Mouse (Mus musculus): ENCODE results near the gene Rasl12. TPM values are rescaled to one million over a fixed set of nuclear protein-coding genes. Genes with fewer than 3 reads are reported as not detected.

The Rasl12 gene
- polyA plus RNA-seq, 2 experiments, result 9.1 to 9.6 TPM

- DNase-seq (ENCODE audit: low spot score) (no peak), ATAC-seq (ENCODE audit: low FRiP score, low read depth) (no peak)
- H3K9ac ChIP-seq (ENCODE audit: low read depth, low read length, severe bottlenecking), result no peak overlapping the region
- no peaks in the 10 kb centered on the region for H3K36me3 ChIP-seq (ENCODE audit: control insufficient read depth, insufficient read depth, low read length)
- no peaks in the 10 kb centered on the region for H3K27me3 ChIP-seq (ENCODE audit: control insufficient read depth, insufficient read depth, low read length)
- no peak for TF ChIP-seq POLR2A (IDR thresholded peaks at IDR 0.05; ENCODE audit: borderline replicate concordance, extremely low read depth, insufficient read depth, insufficient read length)
- H3K27ac ChIP-seq (replicated peaks; ENCODE audit: low read depth, low read length), result no peak overlapping the region
- no peaks in the 10 kb centered on the region for H3K4me1 ChIP-seq (ENCODE audit: control insufficient read depth, insufficient read depth, low read length)
- H3K4me2 ChIP-seq (replicated peaks; ENCODE audit: low read depth, low read length, severe bottlenecking), result no peak overlapping the region
- no peaks in the 10 kb centered on the region for H3K9me3 ChIP-seq (ENCODE audit: control insufficient read depth, low read length)
- H3K4me3 ChIP-seq (replicated peaks; ENCODE audit: low read length), result no peak overlapping the region
Measured at GRCm38 (mm10) chr9:65430401-65430800, 32.1 kb downstream of the Rasl12 start.

- ATAC-seq (ENCODE audit: low FRiP score, low read depth) (no peak), DNase-seq (ENCODE audit: low spot score) (no peak)
- Histone ChIP-seq H3K4me1 (ENCODE audit: control insufficient read depth, insufficient read depth, low read length) (no peaks in the 10 kb centered on the region), H3K27ac (replicated peaks; ENCODE audit: low read depth, low read length) (no peak overlapping the region), H3K4me2 (replicated peaks; ENCODE audit: low read depth, low read length, severe bottlenecking) (no peak overlapping the region), H3K27me3 (ENCODE audit: control insufficient read depth, insufficient read depth, low read length) (no peaks in the 10 kb centered on the region), H3K9me3 (ENCODE audit: control insufficient read depth, low read length) (no peaks in the 10 kb centered on the region), H3K36me3 (ENCODE audit: control insufficient read depth, insufficient read depth, low read length) (no peaks in the 10 kb centered on the region), H3K9ac (ENCODE audit: low read depth, low read length, severe bottlenecking) (no peak overlapping the region), H3K4me3 (replicated peaks; ENCODE audit: low read length) (no peak overlapping the region)
- 91% methylated on average over 5 of the region's 5 CpGs for WGBS
- no peak for TF ChIP-seq POLR2A (IDR thresholded peaks at IDR 0.05; ENCODE audit: borderline replicate concordance, extremely low read depth, insufficient read depth, insufficient read length)
Measured at GRCm38 (mm10) chr9:65430921-65431320, 32.6 kb downstream of the Rasl12 start.

GRCm38 (mm10) chr9:65432236-65432635 is 33.9 kb downstream of the Rasl12 start:
- no peak overlapping the region for H3K27ac ChIP-seq (replicated peaks; ENCODE audit: low read depth, low read length)
- no peaks in the 10 kb centered on the region for H3K27me3 ChIP-seq (ENCODE audit: control insufficient read depth, insufficient read depth, low read length)
- H3K4me1 ChIP-seq (ENCODE audit: control insufficient read depth, insufficient read depth, low read length), result peaks cover 3% of the 10 kb centered on the region
- no peak overlapping the region for H3K4me3 ChIP-seq (replicated peaks; ENCODE audit: low read length)
- no peak overlapping the region for H3K4me2 ChIP-seq (replicated peaks; ENCODE audit: low read depth, low read length, severe bottlenecking)
- TF ChIP-seq POLR2A (IDR thresholded peaks at IDR 0.05; ENCODE audit: borderline replicate concordance, extremely low read depth, insufficient read depth, insufficient read length), result no peak
- no peaks in the 10 kb centered on the region for H3K36me3 ChIP-seq (ENCODE audit: control insufficient read depth, insufficient read depth, low read length)
- DNase-seq (ENCODE audit: low spot score) (peak; percentile 80), ATAC-seq (ENCODE audit: low FRiP score, low read depth) (no peak)
- WGBS, result 4% methylated on average over 3 of the region's 3 CpGs
- H3K9ac ChIP-seq (ENCODE audit: low read depth, low read length, severe bottlenecking), result no peak overlapping the region
- no peaks in the 10 kb centered on the region for H3K9me3 ChIP-seq (ENCODE audit: control insufficient read depth, low read length)

- no peak for TF ChIP-seq POLR2A (IDR thresholded peaks at IDR 0.05; ENCODE audit: borderline replicate concordance, extremely low read depth, insufficient read depth, insufficient read length)
- WGBS, result 64% methylated on average over 5 of the region's 5 CpGs
- Histone ChIP-seq H3K4me2 (replicated peaks; ENCODE audit: low read depth, low read length, severe bottlenecking) (no peak overlapping the region), H3K9ac (ENCODE audit: low read depth, low read length, severe bottlenecking) (no peak overlapping the region), H3K4me3 (replicated peaks; ENCODE audit: low read length) (no peak overlapping the region), H3K4me1 (ENCODE audit: control insufficient read depth, insufficient read depth, low read length) (peaks cover 3% of the 10 kb centered on the region), H3K36me3 (ENCODE audit: control insufficient read depth, insufficient read depth, low read length) (peaks cover 6% of the 10 kb centered on the region; the same call in 1 of the 2 replicates), H3K27me3 (ENCODE audit: control insufficient read depth, insufficient read depth, low read length) (no peaks in the 10 kb centered on the region), H3K9me3 (ENCODE audit: control insufficient read depth, low read length) (no peaks in the 10 kb centered on the region), H3K27ac (replicated peaks; ENCODE audit: low read depth, low read length) (no peak overlapping the region)
- no peak for DNase-seq (ENCODE audit: low spot score)
- no peak for ATAC-seq (ENCODE audit: low FRiP score, low read depth)
Measured at GRCm38 (mm10) chr9:65434140-65434539, 35.8 kb downstream of the Rasl12 start.

GRCm38 (mm10) chr9:65435211-65435610 is 36.9 kb downstream of the Rasl12 start:
- Histone ChIP-seq H3K4me1 (ENCODE audit: control insufficient read depth, insufficient read depth, low read length) (peaks cover 3% of the 10 kb centered on the region), H3K27me3 (ENCODE audit: control insufficient read depth, insufficient read depth, low read length) (no peaks in the 10 kb centered on the region), H3K27ac (replicated peaks; ENCODE audit: low read depth, low read length) (no peak overlapping the region), H3K36me3 (ENCODE audit: control insufficient read depth, insufficient read depth, low read length) (peaks cover 9% of the 10 kb centered on the region), H3K4me2 (replicated peaks; ENCODE audit: low read depth, low read length, severe bottlenecking) (no peak overlapping the region), H3K9ac (ENCODE audit: low read depth, low read length, severe bottlenecking) (no peak overlapping the region), H3K9me3 (ENCODE audit: control insufficient read depth, low read length) (no peaks in the 10 kb centered on the region), H3K4me3 (replicated peaks; ENCODE audit: low read length) (no peak overlapping the region)
- ATAC-seq (ENCODE audit: low FRiP score, low read depth), result no peak
- WGBS, result 73% methylated on average over 4 of the region's 4 CpGs
- no peak for TF ChIP-seq POLR2A (IDR thresholded peaks at IDR 0.05; ENCODE audit: borderline replicate concordance, extremely low read depth, insufficient read depth, insufficient read length)
- no peak for DNase-seq (ENCODE audit: low spot score)
